Mouse (Mus musculus) hindbrain, embryonic 12.5 days (tissue): ENCODE measurements at regions not wholly inside any gene's neighbourhood (a gene's known extent, or its start where the extent isn't known, plus 50 kb on each side); places are given as distances from the start of the nearest gene placed in this dataset.
A peak's percentile ranks its signal among the peaks of the same experiment; 100 is the strongest.

Experiments used
- ATAC-seq: fragments of 200-750 bp; cut with Nextera tagmentation; 2 replicates; pipeline ENCODE4 v1.8.0; 2017; ENCODE audit warnings: moderate TSS enrichment; ENCODE audit not compliant: low FRiP score
- H3K27ac ChIP-seq: fragments of 300-500 bp; sonication (generic); 2 replicates; pipeline ENCODE4 v1.5.1; 2016; ENCODE audit warnings: mild to moderate bottlenecking
- H3K27me3 ChIP-seq: fragments of 300-500 bp; sonication (generic); 2 replicates; pipeline ENCODE4 v1.6.1; 2016; ENCODE audit warnings: mild to moderate bottlenecking
- H3K36me3 ChIP-seq: fragments of 300-500 bp; sonication (generic); 2 replicates; pipeline ENCODE4 v1.6.1; 2016; ENCODE audit warnings: mild to moderate bottlenecking
- H3K4me1 ChIP-seq: fragments of 300-500 bp; sonication (generic); 2 replicates; pipeline ENCODE4 v1.6.1; 2016
- H3K4me2 ChIP-seq: fragments of 300-500 bp; sonication (generic); replicated peaks from 2 replicates; pipeline ENCODE4 v1.6.1; 2016; ENCODE audit warnings: mild to moderate bottlenecking
- H3K4me3 ChIP-seq: fragments of 300-500 bp; sonication (generic); 2 replicates; pipeline ENCODE4 v1.5.1; 2016; ENCODE audit warnings: mild to moderate bottlenecking
- H3K9ac ChIP-seq: fragments of 300-500 bp; sonication (generic); 2 replicates; pipeline ENCODE4 v1.6.1; 2016; ENCODE audit warnings: mild to moderate bottlenecking, moderate library complexity
- H3K9me3 ChIP-seq: fragments of 300-500 bp; sonication (generic); replicated peaks from 2 replicates; pipeline ENCODE4 v1.6.1; 2016; ENCODE audit warnings: mild to moderate bottlenecking
- WGBS: fragments of 180-500 bp; shearing (Covaris S2); methylation state at CpG from one replicate; pipeline ENCODE4 v1.1.7; 2016; 5-methylcytosine and 5-hydroxymethylcytosine counted together

DNA sequence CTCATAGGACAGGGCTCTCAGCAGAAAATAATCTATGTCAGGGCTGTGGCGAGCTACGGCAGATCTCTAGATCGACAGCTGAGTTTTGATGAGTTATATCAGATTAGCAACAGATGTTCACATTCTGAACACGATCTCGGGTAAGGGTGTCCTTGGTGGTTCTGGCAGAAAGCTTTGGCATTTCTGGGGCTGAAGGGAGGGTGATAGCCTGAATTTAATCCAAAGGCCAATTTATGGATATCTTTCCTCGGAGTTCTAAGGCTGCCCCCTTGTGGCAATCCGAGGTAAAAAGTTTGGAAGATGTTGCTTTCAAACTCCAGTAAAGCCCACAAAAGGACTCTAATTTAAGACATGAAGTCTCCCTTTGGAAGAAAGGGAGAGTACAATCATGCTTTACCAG lies 101.3 kb upstream of the Luzp2 start:
- H3K4me2 ChIP-seq: no peak overlapping the region
- no peak overlapping the region for H3K27ac ChIP-seq
- no peak overlapping the region for H3K4me3 ChIP-seq
- no peaks in the 10 kb centered on the region for H3K36me3 ChIP-seq
- no peaks in the 10 kb centered on the region for H3K27me3 ChIP-seq
- ATAC-seq: no peak
- H3K4me1 ChIP-seq: no peaks in the 10 kb centered on the region
- WGBS: 51% methylated on average over 7 of the region's 7 CpGs
- no peak overlapping the region for H3K9ac ChIP-seq
- H3K9me3 ChIP-seq: no peaks in the 10 kb centered on the region

DNA sequence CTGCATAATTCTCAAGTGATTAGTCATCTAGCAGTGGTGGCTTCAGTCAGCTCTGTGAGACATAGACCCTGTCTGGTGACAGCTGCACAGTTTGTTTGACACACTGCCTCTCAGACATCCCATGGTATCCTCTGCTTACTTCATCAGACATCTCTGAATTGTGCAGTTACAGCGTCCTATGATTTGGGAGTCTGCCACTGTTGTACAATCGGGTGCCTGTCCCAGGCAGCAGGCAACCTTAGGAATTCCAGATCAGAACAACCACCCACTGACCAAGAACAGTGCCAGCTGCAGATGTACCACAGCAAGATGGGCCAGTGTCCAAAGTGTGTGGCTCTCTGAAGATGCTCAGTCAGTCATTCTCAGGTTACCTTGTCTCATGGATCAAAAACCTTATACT lies 100.4 kb upstream of the Luzp2 start:
- H3K9ac ChIP-seq: no peak overlapping the region
- ATAC-seq: no peak
- WGBS: 79% methylated on average over 2 of the region's 2 CpGs

DNA sequence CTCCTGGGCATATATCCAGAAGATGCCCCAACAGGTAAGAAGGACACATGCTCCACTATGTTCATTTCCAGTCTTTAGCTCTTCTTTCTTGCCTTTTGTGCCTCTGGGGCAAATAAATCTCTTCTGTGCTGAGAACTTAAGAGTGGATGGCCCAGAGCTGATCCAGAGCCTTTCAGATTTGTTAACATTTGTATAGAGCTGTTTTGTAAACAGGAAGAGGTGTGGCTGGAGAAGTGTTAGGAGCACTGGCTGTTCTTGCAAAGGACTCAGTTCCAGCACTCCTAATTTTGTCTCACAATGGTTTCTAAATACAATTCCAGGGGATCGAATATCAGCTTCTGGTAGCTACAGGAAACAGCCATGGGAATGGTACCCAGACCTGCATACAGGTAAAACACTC lies 68.0 kb upstream of the Luzp2 start:
- WGBS: 84% methylated on average over 1 of the region's 1 CpGs
- no peaks in the 10 kb centered on the region for H3K9me3 ChIP-seq
- H3K4me3 ChIP-seq: no peak overlapping the region
- H3K4me2 ChIP-seq: no peak overlapping the region
- H3K9ac ChIP-seq: no peak overlapping the region
- no peak overlapping the region for H3K27ac ChIP-seq
- no peak for ATAC-seq
- no peaks in the 10 kb centered on the region for H3K36me3 ChIP-seq
- H3K27me3 ChIP-seq: no peaks in the 10 kb centered on the region
- no peaks in the 10 kb centered on the region for H3K4me1 ChIP-seq

More for the DNA sequence above, 100.4 kb upstream of the Luzp2 start:
- H3K27ac ChIP-seq: no peak overlapping the region
- no peaks in the 10 kb centered on the region for H3K27me3 ChIP-seq
- no peaks in the 10 kb centered on the region for H3K4me1 ChIP-seq
- no peaks in the 10 kb centered on the region for H3K9me3 ChIP-seq
- H3K4me2 ChIP-seq: no peak overlapping the region
- H3K36me3 ChIP-seq: no peaks in the 10 kb centered on the region
- H3K4me3 ChIP-seq: no peak overlapping the region

DNA sequence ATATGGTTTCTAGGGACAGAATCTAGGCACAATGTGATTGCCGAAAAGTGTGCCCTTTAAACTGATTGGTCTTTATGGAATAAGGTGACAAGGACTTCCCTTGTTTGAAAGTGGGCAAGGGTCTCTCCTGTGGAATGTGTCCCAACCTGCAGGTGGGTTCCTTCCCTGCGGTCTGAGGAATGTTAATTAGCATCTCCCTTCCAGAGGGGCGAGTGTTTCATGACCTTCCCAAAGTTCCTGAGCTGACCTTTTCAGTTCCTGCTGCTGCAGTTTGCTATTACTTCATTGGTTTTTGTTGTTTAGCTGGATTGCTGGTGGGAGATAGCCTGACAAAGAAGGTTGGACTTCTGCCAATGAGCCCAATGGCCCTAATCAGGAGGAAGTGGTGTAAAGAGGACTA lies 66.6 kb upstream of the Luzp2 start:
- no peak for ATAC-seq
- H3K36me3 ChIP-seq: no peaks in the 10 kb centered on the region
- no peak overlapping the region for H3K9ac ChIP-seq
- no peaks in the 10 kb centered on the region for H3K27me3 ChIP-seq
- H3K4me1 ChIP-seq: no peaks in the 10 kb centered on the region
- no peak overlapping the region for H3K4me2 ChIP-seq
- H3K4me3 ChIP-seq: no peak overlapping the region
- no peak overlapping the region for H3K27ac ChIP-seq
- H3K9me3 ChIP-seq: no peaks in the 10 kb centered on the region
- WGBS: 34% methylated on average over 3 of the region's 3 CpGs

DNA sequence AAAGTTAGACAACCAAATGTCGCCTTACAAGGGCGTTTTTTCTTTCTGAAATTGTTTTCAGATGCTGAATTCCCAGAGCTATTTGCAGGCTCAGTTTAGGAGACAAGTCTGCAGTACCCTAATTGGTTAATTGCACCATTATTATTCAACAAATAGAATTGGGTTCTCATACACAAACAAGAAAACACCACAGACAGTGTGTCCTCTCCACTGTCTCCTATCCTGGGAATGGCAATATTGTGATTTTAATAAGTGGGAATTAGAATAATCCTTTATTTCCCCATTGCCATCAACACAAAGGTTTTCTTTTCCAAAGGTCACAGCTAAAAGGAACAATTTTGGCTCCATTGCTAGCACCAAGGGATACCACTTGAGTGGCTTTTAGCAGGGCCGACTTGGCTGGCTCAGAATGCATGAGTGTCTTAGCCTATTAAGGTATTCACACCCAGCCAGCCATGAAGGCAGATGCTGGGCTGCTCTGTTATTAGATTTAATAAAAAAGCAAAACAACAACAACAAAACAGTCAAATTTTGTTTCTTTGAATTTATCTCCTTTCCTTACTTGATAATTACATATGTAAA lies 53.3 kb upstream of the Luzp2 start:
- peak; percentile 88 for ATAC-seq
- H3K4me2 ChIP-seq: no peak overlapping the region
- H3K27ac ChIP-seq: no peak overlapping the region
- H3K4me3 ChIP-seq: no peak overlapping the region
- no peaks in the 10 kb centered on the region for H3K36me3 ChIP-seq
- no peaks in the 10 kb centered on the region for H3K9me3 ChIP-seq
- WGBS: 64% methylated on average over 3 of the region's 3 CpGs
- no peak overlapping the region for H3K9ac ChIP-seq
- H3K4me1 ChIP-seq: no peaks in the 10 kb centered on the region
- H3K27me3 ChIP-seq: no peaks in the 10 kb centered on the region

DNA sequence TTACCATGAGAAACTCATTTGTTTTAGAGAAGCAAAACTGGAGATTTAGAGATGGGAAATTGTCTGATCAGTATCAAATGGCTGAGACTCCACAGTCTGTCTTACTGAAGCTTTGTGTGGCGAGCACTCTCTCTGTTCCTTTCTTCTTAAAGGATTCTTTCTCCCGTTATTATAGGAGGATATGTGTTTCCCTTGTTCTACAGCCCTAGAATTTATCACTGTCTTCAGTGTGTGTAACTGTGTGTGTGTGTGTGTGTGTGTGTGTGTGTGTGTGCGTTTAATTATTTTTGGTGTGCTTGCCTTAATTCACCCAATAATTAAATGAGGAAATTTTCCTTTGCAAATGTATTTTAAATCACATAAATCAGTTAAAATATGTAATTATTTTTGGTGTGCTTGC lies 52.7 kb upstream of the Luzp2 start:
- ATAC-seq: 0 out of 2 replicates have a peak, but pooled peaks have one; percentile 37
- H3K36me3 ChIP-seq: no peaks in the 10 kb centered on the region
- H3K9ac ChIP-seq: no peak overlapping the region
- no peaks in the 10 kb centered on the region for H3K4me1 ChIP-seq
- no peaks in the 10 kb centered on the region for H3K9me3 ChIP-seq
- WGBS: 64% methylated on average over 3 of the region's 3 CpGs
- H3K4me2 ChIP-seq: no peak overlapping the region
- no peak overlapping the region for H3K4me3 ChIP-seq
- no peaks in the 10 kb centered on the region for H3K27me3 ChIP-seq
- no peak overlapping the region for H3K27ac ChIP-seq

DNA sequence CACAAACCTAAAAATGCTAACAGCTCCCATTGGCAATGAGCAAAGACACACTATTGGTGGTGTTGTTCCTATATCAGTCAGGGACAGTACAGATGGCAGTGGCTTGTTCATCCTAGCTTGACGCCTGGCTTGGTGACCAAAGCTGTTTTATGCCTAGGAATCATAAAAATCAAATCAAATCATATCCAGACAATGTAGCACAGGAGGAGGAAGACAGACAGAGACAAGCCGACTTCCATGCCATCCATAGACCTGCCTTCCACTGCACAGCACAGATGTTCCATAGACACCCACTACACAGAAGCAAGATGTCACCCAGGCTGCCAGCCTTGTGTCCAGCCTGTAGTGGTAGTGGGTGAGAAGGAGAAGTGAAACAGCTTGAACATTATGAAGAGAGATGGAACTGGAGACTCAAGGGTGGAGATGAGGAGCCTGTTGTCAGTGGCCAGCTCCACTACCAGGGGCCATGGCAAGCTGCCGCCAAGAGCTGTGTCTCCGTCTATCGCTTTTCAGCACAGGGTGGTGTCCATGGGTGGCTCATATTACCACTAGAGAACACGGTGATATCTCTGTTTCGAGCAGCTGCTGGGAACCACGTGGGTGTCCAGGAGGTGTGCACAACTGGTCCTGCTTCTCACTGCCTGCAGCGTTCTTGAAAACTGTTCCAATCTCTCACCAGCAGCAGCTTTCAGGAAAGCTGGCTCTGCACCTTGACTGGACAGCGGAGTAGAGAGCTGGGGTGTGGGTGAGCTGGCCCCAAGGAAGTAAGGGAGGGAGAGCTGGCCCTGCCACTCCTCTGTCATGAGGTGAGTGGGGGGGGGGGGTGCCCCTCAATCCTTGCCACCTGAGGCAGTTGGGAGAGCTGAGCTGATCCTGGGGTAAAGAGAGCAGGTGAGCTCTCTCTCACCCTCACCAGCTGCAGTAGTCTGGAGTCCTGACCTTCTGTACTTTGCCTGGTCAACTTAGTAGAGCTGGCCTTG lies 51.5 kb upstream of the Luzp2 start:
- WGBS: 83% methylated on average over 10 of the region's 10 CpGs
- Histone ChIP-seq H3K4me3 (no peak overlapping the region), H3K27ac (no peak overlapping the region), H3K9ac (no peak overlapping the region), H3K4me1 (no peaks in the 10 kb centered on the region), H3K27me3 (no peaks in the 10 kb centered on the region), H3K4me2 (no peak overlapping the region), H3K9me3 (no peaks in the 10 kb centered on the region), H3K36me3 (no peaks in the 10 kb centered on the region)
- no peak for ATAC-seq
